Mouse (Mus musculus) heart, postnatal 0 days (tissue): ENCODE measurements at regions not wholly inside any gene's neighbourhood (a gene's known extent, or its start where the extent isn't known, plus 50 kb on each side); places are given as distances from the start of the nearest gene placed in this dataset.

Source experiments
- CTCF ChIP-seq: IDR thresholded peaks from 2 replicates; pipeline ENCODE4 v1.5.1; 2016; ENCODE audit warnings: antibody characterized with exemption, control low read depth, low read depth
- EP300 ChIP-seq: IDR thresholded peaks from 2 replicates; pipeline ENCODE4 v1.6.1; 2016; ENCODE audit warnings: antibody characterized with exemption, low read depth

GRCm38 (mm10) chr3:137742119-137742518 is 70.8 kb downstream of the Gm21962 start:
- TF ChIP-seq CTCF = no peak
- no peak for TF ChIP-seq EP300
